Mouse (Mus musculus) frontal cortex, postnatal 14 days (tissue): Measurements from ENCODE around the gene Fam168a.

ENCODE experiments used
- DNase-seq, 2 experiments: peaks; one replicate each; pipeline ENCODE4 v3.0.0; 2022; ENCODE audit warnings: low spot score in 2 of 2

Fam168a gene

DNA sequence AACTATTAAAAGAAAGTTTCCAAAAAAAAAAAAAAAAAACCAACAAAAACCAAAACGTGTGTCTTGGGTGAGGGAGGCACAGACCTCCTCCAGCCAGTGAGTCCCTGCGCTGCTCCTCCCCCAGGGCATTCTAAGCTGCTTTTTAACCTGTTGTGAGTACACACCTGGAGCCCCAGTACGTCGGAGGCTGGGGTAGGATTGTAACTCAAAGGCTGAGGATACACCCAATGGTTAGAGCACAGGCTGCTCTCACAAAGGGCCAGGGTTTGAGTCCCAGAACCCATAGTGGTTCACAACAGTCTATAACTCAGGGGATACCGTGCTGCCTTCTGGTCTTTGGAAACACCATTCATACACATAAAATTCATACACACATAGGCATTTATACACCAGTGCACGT, 135.2 kb downstream of the Fam168a start:
- no peak for DNase-seq

DNA sequence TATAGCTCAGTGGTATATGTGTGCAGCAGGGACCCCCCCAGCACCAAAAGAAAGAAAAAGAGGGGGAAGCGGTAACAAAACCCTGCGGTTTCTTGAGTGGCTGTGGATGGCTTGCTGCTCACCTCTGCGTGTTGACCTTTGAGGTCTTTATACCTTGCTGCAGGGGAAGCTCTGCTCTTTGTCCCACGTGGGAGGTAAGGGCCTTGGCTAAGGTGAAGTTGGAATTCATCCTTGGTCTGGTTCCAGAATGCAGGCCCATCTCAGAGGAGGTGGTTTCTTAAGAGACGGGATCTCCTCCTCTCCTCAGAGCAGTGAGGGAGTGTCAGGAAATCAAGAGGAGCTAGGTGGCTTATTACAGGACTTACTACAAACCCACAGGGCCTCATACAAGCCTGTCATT, 135.7 kb downstream of the Fam168a start:
- DNase-seq = no peak

DNA sequence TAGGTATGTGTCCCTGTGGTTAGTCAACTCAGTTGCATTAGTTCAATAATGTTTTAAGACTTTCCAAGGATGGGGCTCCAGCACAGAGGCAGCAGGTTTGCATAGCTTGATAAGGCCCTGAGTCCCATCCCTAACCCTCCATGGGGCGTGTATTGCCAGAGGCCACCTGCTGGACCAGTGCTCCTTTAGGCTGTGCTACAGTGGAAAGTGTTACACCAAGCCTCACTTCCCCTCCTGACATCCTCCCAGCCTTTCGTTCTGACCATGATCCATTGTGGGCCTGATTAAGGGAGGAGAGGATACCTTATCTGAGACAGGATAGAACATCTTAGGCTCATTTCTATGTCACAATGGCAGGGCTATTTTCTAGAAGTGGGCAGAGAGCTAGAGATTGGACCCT, 137.4 kb downstream of the Fam168a start:
- no peak for DNase-seq

DNA sequence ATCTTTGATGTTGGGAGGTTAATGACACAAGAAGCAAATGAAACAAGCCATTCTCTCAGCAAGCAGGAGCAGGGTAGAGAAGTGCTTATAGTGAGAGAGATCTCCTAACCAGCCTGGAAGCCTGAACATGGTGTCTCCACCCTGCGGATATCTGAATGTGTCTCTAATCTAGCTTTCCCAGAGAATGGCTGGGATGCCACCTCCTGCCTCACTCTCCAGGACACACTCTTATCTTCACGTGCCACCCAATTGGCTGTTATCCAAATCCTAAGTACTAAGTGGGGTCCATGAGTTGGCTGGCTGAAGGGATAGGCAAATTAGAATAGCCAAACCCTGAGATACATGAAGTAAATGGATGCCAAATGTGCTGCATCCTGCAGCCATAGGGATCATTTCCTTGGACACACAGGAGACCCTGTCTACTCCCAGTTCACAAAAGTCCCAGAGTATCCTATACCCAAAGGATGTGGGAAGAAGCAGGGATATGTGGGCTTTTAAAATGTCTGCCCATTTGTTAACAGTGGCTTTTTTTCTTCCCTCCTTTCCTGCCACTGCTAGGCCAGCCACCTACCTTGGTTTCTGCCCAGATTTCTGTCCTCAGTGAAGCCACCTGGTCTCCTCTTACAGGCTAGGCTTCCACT, 138.1 kb downstream of the Fam168a start:
- no peak for DNase-seq

DNA sequence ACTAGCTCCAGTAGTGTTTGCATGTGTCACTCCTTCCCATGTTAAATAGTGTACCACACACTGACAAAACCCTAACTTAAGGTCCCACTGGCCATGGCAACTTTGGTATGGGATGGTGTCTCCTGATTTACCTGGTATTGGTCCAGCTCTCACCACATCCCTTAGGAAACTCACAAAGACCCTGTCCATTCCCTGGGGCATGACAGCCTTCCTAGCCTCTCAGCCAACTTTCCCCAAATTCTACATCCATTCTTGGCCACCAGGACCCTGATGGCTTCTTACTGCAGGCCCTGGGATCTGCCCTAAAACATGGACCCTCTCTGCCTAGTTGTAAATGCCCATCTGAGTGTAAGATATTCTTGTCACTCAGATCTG, 138.6 kb downstream of the Fam168a start:
- no peak for DNase-seq

DNA sequence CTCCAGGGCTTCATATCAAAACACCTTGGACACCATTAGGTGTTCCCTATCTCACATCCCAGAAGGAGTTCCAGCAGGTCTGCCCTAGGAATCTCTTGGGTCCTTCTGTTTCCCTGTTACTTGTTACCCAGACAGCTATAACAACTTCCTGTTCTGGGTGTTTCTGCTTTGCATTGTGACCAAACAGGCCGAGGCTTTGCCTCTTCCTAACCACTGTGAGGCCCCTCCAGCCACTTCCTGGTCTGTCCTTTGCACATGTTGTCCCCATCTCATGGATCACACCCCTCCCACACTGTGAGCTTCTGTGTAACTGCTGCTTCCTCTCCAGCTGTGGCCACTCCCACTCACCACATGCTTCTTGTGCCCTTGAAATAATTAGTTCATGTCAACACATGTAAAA, 139.0 kb downstream of the Fam168a start:
- DNase-seq = peak in 1 of 2 experiments; percentile 47

DNA sequence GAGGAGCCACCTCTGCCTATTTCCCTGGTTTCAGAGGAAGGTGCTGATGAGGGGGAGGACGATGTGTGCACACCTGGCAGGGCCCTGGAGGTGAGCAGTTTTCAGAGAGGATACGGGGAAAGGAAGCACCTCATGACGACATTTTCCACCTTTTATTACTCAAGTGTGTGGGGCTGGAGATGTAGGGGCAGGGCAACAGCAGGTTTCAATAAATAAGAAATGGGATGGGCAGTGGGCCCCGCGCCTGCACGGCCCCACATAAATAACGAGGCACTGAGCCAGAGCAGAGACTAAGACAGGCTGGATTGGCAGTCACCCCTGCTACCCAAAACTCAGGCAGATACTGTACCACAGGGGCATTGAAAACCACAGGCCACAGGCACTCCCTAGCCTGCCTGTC, 139.6 kb downstream of the Fam168a start:
- peak in 1 of 2 experiments; percentile 15 for DNase-seq

DNA sequence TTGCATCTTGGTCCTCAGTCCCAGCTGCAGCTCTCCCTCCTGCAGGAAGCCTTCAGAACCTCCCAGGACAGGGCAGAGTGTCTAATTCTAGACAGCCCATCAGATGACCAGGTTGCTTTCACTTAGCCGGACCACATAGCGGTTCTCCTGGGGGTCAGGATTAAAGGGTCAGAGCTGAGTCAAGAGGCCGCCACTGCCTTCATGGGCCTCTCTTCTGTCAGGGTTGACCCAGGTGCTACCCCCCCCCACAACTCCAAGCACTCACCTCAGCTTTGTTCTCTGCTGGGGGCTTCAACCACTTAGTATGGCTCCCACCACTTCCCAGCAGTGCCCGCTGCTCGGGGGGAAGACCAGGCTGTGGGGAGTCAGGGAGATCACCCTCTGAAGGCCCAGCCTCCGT, 140.7 kb downstream of the Fam168a start:
- DNase-seq = no peak

DNA sequence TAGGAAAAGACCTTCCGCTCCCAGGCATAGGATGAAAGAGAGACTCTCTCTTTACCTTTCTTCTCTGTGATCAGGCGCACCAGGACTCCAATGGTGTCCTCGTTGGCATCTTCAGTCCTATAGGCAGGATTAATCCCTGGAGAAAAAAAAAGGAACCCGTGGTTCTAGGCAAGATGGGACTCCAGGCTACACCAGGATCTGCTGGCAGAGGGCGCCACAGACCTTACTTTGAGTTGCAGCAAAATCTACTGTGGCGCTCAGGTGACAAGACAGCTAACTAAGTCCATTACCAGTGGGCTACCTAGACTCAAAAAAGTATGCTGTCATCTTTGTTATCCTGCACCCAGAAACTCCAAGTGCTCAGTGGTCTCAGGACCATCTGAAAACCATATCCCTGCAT, 142.3 kb downstream of the Fam168a start:
- peak in 1 of 2 experiments; percentile 73 for DNase-seq

DNA sequence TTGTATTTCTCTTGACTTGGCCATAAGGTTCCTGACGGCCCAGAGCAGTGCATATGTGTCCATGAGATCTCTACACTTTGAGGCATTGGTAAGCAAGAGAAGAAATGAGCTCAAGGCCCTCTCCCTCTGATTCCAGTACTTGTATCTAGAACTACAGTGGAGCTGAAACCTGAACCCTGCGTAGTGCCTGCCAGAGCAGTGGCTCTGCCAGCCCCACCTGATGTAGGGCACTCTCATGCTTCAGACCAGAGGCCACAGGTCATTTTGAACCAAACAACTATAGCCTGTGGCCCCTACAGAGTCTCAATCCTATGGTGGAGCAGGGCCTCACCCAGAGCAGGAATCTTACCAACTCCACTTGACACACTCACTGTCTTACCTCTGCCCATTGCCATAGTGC, 143.1 kb downstream of the Fam168a start:
- no peak for DNase-seq

DNA sequence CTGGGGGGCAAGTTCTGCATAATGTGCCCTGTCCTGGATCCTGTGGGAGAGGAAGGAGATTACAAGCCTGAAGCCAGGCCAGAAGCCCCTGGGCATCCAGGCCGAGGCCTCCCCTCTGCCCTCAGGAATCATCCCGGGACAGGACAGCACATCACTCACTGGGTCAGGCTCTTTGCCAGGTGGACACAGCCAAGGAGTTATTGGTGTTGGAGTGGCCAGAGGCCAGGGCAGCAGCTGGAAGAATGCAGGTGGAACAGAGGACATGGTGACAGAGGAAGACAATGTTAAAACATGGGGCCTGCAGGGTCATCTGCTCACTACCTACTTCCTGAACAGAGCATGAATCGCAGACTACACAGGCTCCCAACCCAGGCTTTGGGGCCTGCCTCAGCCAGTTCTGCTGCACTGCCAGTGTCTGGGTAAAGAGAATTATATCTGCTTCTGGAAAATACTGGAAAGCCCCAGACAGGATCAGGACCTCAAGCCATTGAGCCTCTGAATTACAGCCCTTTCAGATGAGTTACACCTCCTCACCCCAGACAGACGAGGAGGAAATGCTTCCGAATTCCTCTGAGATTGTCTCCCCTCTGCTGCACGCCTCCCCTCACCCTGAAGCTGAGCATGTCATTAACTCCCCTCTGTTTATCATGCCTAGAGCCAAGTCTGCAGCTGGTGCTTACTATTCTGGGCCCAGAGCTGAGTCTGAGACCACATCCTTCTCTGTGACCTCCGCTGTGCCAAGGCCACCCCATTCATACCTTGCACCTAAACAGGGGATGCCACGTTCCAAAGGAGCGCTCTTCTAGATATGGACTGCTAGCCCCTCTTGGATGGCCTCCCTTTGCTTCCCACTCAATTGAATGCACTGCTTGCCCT, 145.3 kb downstream of the Fam168a start:
- no peak for DNase-seq

DNA sequence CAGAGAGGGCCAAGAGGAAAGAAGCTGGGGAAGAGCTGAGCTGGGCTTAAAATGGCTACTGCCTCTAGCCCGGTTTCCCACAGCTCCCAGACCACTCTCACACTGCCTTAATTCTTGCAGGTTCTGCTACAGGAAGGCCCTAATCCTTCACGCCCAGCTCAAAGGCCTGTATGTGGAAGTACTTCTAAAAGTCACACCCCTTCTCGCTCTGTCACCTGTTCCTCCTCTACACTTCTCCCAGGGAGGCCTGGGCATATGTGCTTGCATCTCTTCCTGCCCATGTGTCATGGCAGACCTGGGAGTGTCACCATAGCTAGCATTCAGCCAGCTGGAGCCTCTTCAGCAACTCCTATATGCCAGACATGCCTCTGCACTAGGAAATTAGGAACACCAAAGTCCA, 147.0 kb downstream of the Fam168a start:
- DNase-seq = no peak

DNA sequence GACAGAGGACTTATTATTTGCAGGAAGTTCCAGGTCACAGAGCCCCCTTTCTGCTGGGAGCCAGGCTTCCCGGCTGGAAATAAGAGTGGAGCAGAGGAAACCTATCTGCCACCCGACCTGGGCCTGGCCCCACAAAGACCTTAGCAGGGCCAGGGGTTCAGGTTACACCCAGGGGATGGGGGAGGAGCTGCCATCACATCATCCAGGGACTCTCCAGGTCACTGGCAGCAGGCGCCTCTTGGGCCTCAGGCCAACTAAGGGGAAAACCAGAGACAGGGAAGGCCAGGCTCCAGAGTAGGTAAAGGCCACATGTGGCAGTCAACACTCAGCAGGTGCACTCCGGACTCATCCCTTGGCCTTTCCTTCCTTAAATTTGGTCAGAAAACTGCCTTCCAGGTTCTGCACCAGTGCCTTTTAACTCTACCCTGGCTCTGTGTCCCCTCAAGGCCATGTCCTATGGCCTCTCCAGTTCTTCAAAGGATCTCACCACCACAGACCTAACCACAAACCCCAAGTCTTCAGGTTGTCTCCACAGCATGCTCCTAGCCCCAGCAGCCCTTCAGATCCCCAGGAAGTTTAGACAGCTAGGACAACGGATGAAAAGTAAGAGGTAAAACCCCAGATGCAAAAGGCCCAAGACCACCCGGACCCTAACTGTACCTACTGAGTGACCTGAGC, 147.8 kb downstream of the Fam168a start:
- no peak for DNase-seq

DNA sequence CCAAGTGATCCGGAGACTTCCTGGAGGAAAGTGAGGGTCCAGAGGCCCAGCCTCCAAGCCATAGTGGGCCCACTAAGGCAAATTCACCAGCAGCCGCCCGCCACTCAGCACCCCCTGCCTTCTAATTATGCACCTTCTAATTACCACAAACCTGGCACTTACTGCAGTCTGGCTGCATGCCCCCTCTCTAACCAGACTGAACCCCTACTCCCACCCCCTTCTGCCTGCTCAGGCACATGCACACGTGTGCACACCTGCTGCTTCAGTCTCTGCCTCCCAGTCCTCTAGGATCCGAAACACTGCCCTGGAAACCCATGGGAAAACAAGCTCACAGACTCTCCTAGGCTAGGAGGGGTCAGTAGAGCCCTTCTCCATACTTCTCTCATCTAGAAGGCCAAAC, 148.4 kb downstream of the Fam168a start:
- DNase-seq = no peak

DNA sequence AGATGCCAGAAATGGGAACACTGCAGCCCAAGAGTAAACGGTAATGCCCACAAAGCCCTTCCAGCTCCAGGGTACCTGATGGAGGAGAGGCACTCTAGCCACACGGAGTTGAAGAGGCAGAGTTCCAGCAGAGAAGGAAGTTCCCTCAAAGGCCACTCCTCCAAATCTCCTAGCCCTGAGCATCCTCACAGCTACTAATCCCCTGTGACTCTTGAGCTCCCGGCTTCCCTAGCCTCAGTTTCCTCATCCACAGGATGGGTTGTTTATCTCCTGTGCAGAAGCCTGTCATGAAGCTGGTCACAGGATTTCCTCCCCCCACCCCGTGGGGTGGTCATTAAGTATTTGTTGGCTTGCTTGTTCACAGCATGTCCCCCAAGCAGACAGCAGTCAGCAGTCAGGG, 148.9 kb downstream of the Fam168a start:
- no peak for DNase-seq

DNA sequence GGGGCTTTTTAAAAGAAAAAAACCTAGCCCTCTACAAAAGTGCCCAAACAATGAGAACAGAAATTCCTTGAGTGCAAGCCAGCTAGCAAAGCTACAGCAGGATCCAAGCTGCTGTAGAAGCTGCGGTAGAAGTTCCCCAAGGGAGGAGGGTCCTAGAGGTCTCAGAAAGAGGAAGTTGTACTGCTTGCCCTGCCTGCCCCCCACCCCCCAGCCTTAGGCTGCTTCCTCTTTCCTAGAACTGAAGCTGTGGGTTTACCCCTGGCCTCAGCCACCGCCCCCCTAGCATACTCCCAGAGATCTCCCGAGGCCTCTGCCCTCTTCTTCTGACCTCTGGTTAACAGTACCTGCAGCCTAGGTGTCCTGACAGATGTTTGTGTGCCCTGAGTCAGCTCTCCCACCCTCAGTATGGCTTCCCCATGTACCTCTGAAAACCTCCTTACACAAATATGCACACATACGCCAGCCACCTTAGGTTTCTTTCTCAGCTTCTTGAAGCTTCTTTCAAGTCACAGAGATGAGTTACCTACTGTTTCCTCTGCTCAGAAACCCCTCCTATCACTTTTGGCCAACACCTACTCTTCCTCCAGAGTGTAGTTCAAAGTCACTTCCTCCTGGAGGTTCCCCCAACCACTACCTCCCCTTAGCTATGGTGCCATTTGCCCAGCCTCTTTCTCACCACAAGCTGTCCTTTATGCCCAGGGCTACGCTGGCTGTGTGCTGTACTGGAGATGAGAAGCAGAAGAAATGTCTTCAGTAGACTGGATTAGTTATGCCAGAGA, 149.5 kb downstream of the Fam168a start:
- no peak for DNase-seq

DNA sequence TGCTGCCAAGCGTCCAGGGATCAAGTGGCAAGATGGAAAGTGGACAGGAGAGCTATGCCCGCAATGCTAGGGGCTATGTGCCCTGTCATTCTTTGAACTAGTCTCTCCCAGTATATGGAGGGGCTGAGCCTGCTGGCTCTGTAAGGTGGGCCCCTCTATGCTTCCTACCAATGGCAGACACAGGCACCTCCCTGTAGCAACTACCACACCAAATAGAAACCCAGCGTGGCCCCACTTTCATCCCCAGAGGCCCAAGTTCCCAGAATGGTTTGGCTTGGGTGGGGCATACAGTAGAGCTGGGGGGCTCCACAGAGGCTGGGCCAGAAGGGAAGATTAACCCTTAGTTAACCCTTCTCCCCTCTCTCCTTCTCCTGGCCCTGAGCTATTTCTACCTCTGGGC, 154.0 kb downstream of the Fam168a start:
- DNase-seq = no peak

DNA sequence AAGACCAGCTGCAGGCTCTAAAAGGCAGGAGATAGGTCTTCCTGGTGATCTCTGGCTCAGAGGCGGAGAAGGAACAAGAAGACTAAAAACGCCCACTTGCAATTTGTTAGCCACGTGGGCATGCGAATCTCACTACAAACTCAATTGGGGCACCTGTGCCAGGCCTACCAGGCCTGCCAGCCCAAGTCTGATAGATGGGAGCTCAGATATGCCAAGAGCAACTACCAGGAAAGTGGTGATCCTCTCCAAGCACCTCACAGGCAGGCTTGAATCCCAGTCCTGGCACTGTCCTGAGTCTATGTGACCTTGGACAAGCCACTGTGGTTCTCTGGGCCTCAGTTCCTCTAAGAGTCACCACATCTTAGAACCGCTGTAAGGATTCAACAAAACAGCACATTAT, 154.8 kb downstream of the Fam168a start:
- no peak for DNase-seq

DNA sequence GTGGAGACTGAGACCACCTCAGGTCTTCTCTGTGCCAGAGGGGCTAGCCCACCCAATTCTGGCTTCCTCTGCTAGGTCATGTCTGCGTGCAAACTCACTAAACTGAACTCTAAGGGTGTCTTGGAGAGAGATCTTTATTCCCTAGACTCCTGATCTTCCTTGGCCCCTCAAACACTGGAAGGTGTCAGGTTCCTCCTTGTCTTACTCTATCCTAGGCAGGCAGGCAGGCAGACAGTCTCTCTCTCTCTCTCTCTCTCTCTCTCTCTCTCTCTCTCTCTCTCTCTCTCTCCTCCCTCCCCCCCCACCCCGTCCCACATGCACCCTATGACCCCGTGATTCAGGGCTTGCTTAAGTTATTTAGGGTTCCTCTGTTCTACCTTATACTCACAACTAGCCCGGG, 155.9 kb downstream of the Fam168a start:
- DNase-seq = no peak

DNA sequence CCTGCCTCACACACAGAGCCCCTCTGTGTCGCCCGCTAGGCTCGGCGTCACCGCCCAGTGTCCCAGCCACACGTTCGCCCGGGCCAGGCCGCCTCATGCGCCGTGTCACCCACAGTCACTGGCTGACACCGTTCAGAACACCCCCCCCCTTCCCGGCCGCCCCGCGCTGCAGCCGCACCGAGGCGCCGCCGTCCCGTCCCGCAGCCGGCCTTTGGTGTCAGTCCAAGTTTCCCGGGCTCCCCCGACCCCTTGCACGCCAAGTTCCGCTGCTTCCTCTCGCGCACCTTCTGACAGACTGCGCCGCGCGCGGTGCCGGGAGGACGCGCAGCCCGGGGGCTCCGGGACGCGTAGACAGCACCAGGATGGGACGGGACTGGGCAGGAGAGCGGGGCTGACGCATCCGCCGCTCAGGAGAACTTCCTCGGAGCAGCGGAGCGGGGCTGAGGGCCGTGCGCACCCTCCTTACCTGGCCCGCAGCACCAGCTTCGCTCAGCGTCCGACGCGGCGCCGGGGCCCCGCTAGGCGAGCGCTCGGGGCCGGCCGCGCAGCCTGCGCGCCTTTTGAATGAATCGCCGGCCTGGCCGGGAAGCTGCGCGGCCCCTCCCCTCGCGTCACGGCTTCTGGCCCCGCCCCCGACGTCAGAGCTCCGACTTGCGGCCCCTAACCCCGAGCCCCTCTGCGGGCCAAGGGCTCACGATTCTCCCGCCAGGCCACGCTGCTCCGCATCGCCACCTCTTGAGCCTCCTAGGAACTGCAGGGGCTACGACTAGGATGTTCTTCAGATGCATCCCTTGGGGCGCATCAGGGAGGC, 156.6 kb downstream of the Fam168a start, which contains the start of gene Relt:
Gene Relt, minus strand, starts transcription at position 619 of the 811 bp plus-strand sequence.
- DNase-seq = peak; percentile 83 to 85

DNA sequence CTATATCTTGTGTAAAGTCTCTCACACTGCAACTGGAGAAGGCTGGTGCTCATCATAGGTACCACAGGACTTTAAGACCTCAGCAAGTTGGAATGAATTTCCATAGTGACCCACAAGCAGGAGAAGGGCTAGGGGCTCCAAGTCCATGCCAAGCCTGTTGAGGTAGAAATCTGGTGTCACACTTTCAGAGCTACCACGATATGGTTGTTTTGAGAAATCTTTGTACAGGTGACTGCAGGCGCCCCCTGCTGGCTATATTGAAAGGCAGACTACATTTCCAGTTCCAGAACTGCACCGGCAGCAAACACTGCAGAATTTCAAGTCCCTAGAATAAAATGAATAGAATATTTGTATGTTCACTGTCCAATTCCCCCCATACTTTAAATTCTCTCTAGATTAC, 160.2 kb downstream of the Fam168a start:
- DNase-seq = peak in 1 of 2 experiments; percentile 62
